22 mouse cellular contexts compared by ENCODE assay signal in genomic region chr3:107873335-107874251, GRCm38 (mm10). TPM values are rescaled to one million over a fixed set of nuclear protein-coding genes. Genes with fewer than 3 reads are reported as not detected.
A peak's percentile ranks its signal among the peaks of the same experiment; 100 is the strongest.
DNase-seq lines count a peak whose midpoint lies in the region; ATAC-seq and TF ChIP-seq lines count a peak whose summit lies in the region.
"Had no signal": no experiment of that assay in that cellular context is flagged by ENCODE, and none has a peak within 500 bp of the region (broad histone marks: within the 10 kb centered on the region; RNA-seq: fewer than 3 reads in every experiment).

No protein-coding gene starts in this region.

- no peaks in the 10 kb centered on the region for H3K27me3 ChIP-seq in heart, embryonic 14.5 days (ENCODE audit: control insufficient read depth, insufficient read depth, low read length)
- H3K27me3 ChIP-seq in liver, postnatal 0 days (ENCODE audit: insufficient read depth, low read length): no peaks in the 10 kb centered on the region
- no peaks in the 10 kb centered on the region for H3K27me3 ChIP-seq in intestine, postnatal 0 days (replicated peaks; ENCODE audit: control insufficient read depth, insufficient read depth, low read length)
- no peaks in the 10 kb centered on the region for H3K27me3 ChIP-seq in small intestine, adult 2 months (ENCODE audit: control insufficient read depth, insufficient read depth, low read length)
- H3K27me3 ChIP-seq: embryonic facial prominence, embryonic 15.5 days; forebrain, embryonic 13.5 days; limb, embryonic 15.5 days had no signal

- 62% methylated on average over 24 of the region's 24 CpGs for WGBS in heart, embryonic 14.5 days
- WGBS in liver, postnatal 0 days (ENCODE audit: insufficient replicate concordance): 76% methylated on average over 24 of the region's 24 CpGs
- WGBS in intestine, postnatal 0 days: 32% methylated on average over 24 of the region's 24 CpGs
- 22% methylated on average over 24 of the region's 24 CpGs for WGBS in small intestine, adult 2 months

- H3K9me3 ChIP-seq in heart, embryonic 14.5 days (ENCODE audit: control insufficient read depth, low read length): no peaks in the 10 kb centered on the region
- H3K9me3 ChIP-seq in liver, postnatal 0 days (ENCODE audit: low read length): no peaks in the 10 kb centered on the region
- H3K9me3 ChIP-seq in intestine, postnatal 0 days (ENCODE audit: control insufficient read depth): no peaks in the 10 kb centered on the region
- H3K9me3 ChIP-seq: embryonic facial prominence, embryonic 15.5 days; forebrain, embryonic 13.5 days; limb, embryonic 15.5 days had no signal

- H3K27ac ChIP-seq in heart, embryonic 14.5 days (replicated peaks in 1 of 2; ENCODE audit: control insufficient read depth in 1 of 2, insufficient read depth in 1 of 2, low read depth in 2 of 2, low read length in 2 of 2): no peak overlapping the region
- H3K27ac ChIP-seq in liver, postnatal 0 days (ENCODE audit: low read depth): no peak overlapping the region
- H3K27ac ChIP-seq in intestine, postnatal 0 days (ENCODE audit: low read depth, low read length): peak overlapping the region; percentile 95
- peak overlapping the region; percentile 100 for H3K27ac ChIP-seq in small intestine, adult 2 months (ENCODE audit: insufficient read depth, low read depth, low read length)
- H3K27ac ChIP-seq: embryonic facial prominence, embryonic 15.5 days; forebrain, embryonic 13.5 days; hindbrain, postnatal 0 days; limb, embryonic 15.5 days had no signal

- no peak overlapping the region for H3K9ac ChIP-seq in heart, embryonic 14.5 days (ENCODE audit: low read length)
- no peak overlapping the region for H3K9ac ChIP-seq in liver, postnatal 0 days (replicated peaks)
- H3K9ac ChIP-seq in intestine, postnatal 0 days (ENCODE audit: low read depth, low read length): peak overlapping the region; percentile 24; the same call in 1 of the 2 replicates
- H3K9ac ChIP-seq: embryonic facial prominence, embryonic 15.5 days; forebrain, embryonic 13.5 days; limb, embryonic 15.5 days had no signal

- 0 out of 2 replicates have a peak overlapping the region, but pooled peaks have one; percentile 8 for H3K4me2 ChIP-seq in heart, embryonic 14.5 days (ENCODE audit: low read length)
- H3K4me2 ChIP-seq in liver, postnatal 0 days (ENCODE audit: low read depth, low read length): no peak overlapping the region
- H3K4me2 ChIP-seq in intestine, postnatal 0 days (replicated peaks; ENCODE audit: low read depth): peak overlapping the region; percentile 57
- H3K4me2 ChIP-seq: embryonic facial prominence, embryonic 15.5 days; forebrain, embryonic 13.5 days; limb, embryonic 15.5 days had no signal

- peaks cover 0 to 3% of the 10 kb centered on the region in 2 experiments; a peak in 1 of 4 replicates for H3K4me1 ChIP-seq in heart, embryonic 14.5 days (ENCODE audit: control insufficient read depth in 2 of 2, insufficient read depth in 2 of 2, low read length in 2 of 2)
- H3K4me1 ChIP-seq in liver, postnatal 0 days (ENCODE audit: insufficient read depth): no peaks in the 10 kb centered on the region
- peaks cover 17% of the 10 kb centered on the region for H3K4me1 ChIP-seq in intestine, postnatal 0 days (replicated peaks; ENCODE audit: control insufficient read depth, insufficient read depth, low read length)
- H3K4me1 ChIP-seq in small intestine, adult 2 months (ENCODE audit: control insufficient read depth, insufficient read depth, insufficient read length, low read length): peaks cover 46% of the 10 kb centered on the region
- H3K4me1 ChIP-seq: embryonic facial prominence, embryonic 15.5 days had no signal

- no peak for TF ChIP-seq CTCF in liver, postnatal 0 days (IDR thresholded peaks at IDR 0.05; ENCODE audit: low read depth)
- no peak for TF ChIP-seq CTCF in intestine, postnatal 0 days (IDR thresholded peaks at IDR 0.05; ENCODE audit: low read depth)
- no peak for TF ChIP-seq CTCF in small intestine, adult 2 months (IDR thresholded peaks at IDR 0.05; ENCODE audit: extremely low read depth, insufficient read length, insufficient replicate concordance, low read depth, low read length)

- H3K4me3 ChIP-seq in heart, embryonic 14.5 days (ENCODE audit: control insufficient read depth in 1 of 2, insufficient read depth in 1 of 2, low read depth in 1 of 2, low read length in 2 of 2): no peak overlapping the region
- no peak overlapping the region for H3K4me3 ChIP-seq in liver, postnatal 0 days (ENCODE audit: low read depth, low read length)
- peak overlapping the region; percentile 21 for H3K4me3 ChIP-seq in intestine, postnatal 0 days (ENCODE audit: low read depth, low read length)
- peak overlapping the region; percentile 74 for H3K4me3 ChIP-seq in small intestine, adult 2 months (ENCODE audit: low read depth, low read length)
- H3K4me3 ChIP-seq: embryonic facial prominence, embryonic 15.5 days; forebrain, embryonic 13.5 days; limb, embryonic 15.5 days had no signal

- TF ChIP-seq POLR2A in small intestine, adult 2 months (IDR thresholded peaks at IDR 0.05; ENCODE audit: low read depth, low read length): peak; percentile 36; the same call in 1 of the 2 replicates

- no peak for ATAC-seq in heart, embryonic 14.5 days (ENCODE audit: insufficient number of reproducible peaks, insufficient read depth, low FRiP score, low read depth)
- peak; percentile 40; the same call in 1 of the 2 replicates for ATAC-seq in liver, postnatal 0 days
- peak; percentile 72 for ATAC-seq in intestine, postnatal 0 days
- ATAC-seq: forebrain, embryonic 13.5 days; hindbrain, postnatal 0 days had no signal

- H3K36me3 ChIP-seq in heart, embryonic 14.5 days (ENCODE audit: control insufficient read depth, insufficient read depth, low read length): no peaks in the 10 kb centered on the region
- no peaks in the 10 kb centered on the region for H3K36me3 ChIP-seq in liver, postnatal 0 days (replicated peaks; ENCODE audit: insufficient read depth, low read length)
- no peaks in the 10 kb centered on the region for H3K36me3 ChIP-seq in intestine, postnatal 0 days (ENCODE audit: control insufficient read depth, insufficient read depth)
- H3K36me3 ChIP-seq in small intestine, adult 2 months (ENCODE audit: control insufficient read depth, insufficient read depth, low read length): peaks cover 6% of the 10 kb centered on the region; the same call in 1 of the 2 replicates
- H3K36me3 ChIP-seq: embryonic facial prominence, embryonic 15.5 days; limb, embryonic 15.5 days had no signal

- no peak for TF ChIP-seq EP300 in liver, postnatal 0 days (IDR thresholded peaks at IDR 0.05; ENCODE audit: low read depth)

- no peak for DNase-seq in heart, adult 8-10 months (ENCODE audit: low spot score)
- no peak for DNase-seq in liver, postnatal 0 days
- DNase-seq in liver: no peak
- no peak for DNase-seq in urinary bladder, adult 2 months (ENCODE audit: low spot score)
- no peak for DNase-seq in ovary, adult 18-20 months (ENCODE audit: low spot score)
- DNase-seq: cerebellum, adult 2 months; heart, postnatal 14 days; lung, postnatal 14 days; spleen, adult 18-20 months had no signal

RNA-seq across cellular contexts. Expression of gene Eps8l3, which starts 3.4 kb away (rescaled TPM):
- polyA plus RNA-seq in heart, embryonic 14.5 days (2014; fragmentation: Nextera tagmentation; extraction: Ambion mirVana): not detected in 2 replicates
- total RNA-seq in heart, adult 8-10 months (2022): not detected
- polyA plus RNA-seq in liver, postnatal 0 days (2015; fragmentation: Nextera tagmentation; extraction: Ambion mirVana): not detected in 2 replicates
- 475 and 488 TPM in 2 replicates for polyA plus RNA-seq in intestine, postnatal 0 days (2015; fragmentation: Nextera tagmentation; extraction: Ambion mirVana)
- 127 and 351 TPM in 2 replicates for polyA plus RNA-seq in small intestine, adult 2 months (2012; rRNA removed)
- not detected in 2 replicates for polyA plus RNA-seq in urinary bladder, adult 2 months (2012; rRNA removed)
- total RNA-seq: adrenal gland, adult 18-20 months; granulocyte monocyte progenitor cell, adult 5-6 weeks; heart, postnatal 14 days; hindbrain, postnatal 0 days; layer of hippocampus, adult 8-10 months; megakaryocyte-erythroid progenitor cell, adult 5-6 weeks had no signal
- polyA plus RNA-seq: cortical plate, adult 2 months; embryonic facial prominence, embryonic 15.5 days; forebrain, embryonic 13.5 days; hindbrain, postnatal 0 days; limb, embryonic 15.5 days; neural tube, embryonic 14.5 days had no signal

RNA-seq across cellular contexts. Expression of gene Gstm5, which starts 22.0 kb away (rescaled TPM):
- 132 and 150 TPM in 2 replicates for polyA plus RNA-seq in heart, embryonic 14.5 days (2014; fragmentation: Nextera tagmentation; extraction: Ambion mirVana)
- total RNA-seq in heart, adult 8-10 months (2022): 10 to 100 TPM; 48.4 to 59.4 (median 52.4) TPM
- 126 and 134 TPM in 2 replicates for polyA plus RNA-seq in liver, postnatal 0 days (2015; fragmentation: Nextera tagmentation; extraction: Ambion mirVana)
- polyA plus RNA-seq in intestine, postnatal 0 days (2015; fragmentation: Nextera tagmentation; extraction: Ambion mirVana): 157 and 172 TPM in 2 replicates
- polyA plus RNA-seq in small intestine, adult 2 months (2012; rRNA removed): 6.6 and 11.3 TPM in 2 replicates
- polyA plus RNA-seq in urinary bladder, adult 2 months (2012; rRNA removed): 59.8 and 62.7 TPM in 2 replicates

RNA-seq across cellular contexts. Expression of gene Gstm7, which starts 58.0 kb away (rescaled TPM):
- polyA plus RNA-seq in heart, embryonic 14.5 days (2014; fragmentation: Nextera tagmentation; extraction: Ambion mirVana): 20.1 and 22.2 TPM in 2 replicates
- 100 to 1,000 TPM in 1 of 4 experiments, 10 to 100 TPM in 3; 87.6 to 100 (median 91.6) TPM for total RNA-seq in heart, adult 8-10 months (2022)
- polyA plus RNA-seq in liver, postnatal 0 days (2015; fragmentation: Nextera tagmentation; extraction: Ambion mirVana): 39.2 and 42.2 TPM in 2 replicates
- polyA plus RNA-seq in intestine, postnatal 0 days (2015; fragmentation: Nextera tagmentation; extraction: Ambion mirVana): 13.0 TPM in 2 replicates
- polyA plus RNA-seq in small intestine, adult 2 months (2012; rRNA removed): 9.4 and 29.1 TPM in 2 replicates
- polyA plus RNA-seq in urinary bladder, adult 2 months (2012; rRNA removed): 2.7 and 5.1 TPM in 2 replicates

Comparison
In these comparisons a context has a peak if more than half of its experiments do, and no peak if none do; other contexts are left out.
1. H3K27ac ChIP-seq: peak in intestine, postnatal 0 days (single experiment) and small intestine, adult 2 months (single experiment); none in heart, embryonic 14.5 days (0 of 2) and liver, postnatal 0 days (single experiment).
2. H3K4me3 ChIP-seq: peak in intestine, postnatal 0 days (single experiment) and small intestine, adult 2 months (single experiment); none in heart, embryonic 14.5 days (0 of 2) and liver, postnatal 0 days (single experiment).
3. RNA of gene Eps8l3, which starts 3.4 kb away (polyA plus RNA-seq): 475 to 488 TPM in intestine, postnatal 0 days and 127 to 351 TPM in small intestine, adult 2 months; not detected in liver, postnatal 0 days, not detected in heart, embryonic 14.5 days and not detected in urinary bladder, adult 2 months; every median in the first group is over 100 times any median in the second.